Mouse (Mus musculus) olfactory bulb, adult 2 months (tissue): Measurements from ENCODE around the gene Nudcd2.

Experiments
- CTCF ChIP-seq: fragments of 200-500 bp; IDR thresholded peaks from 2 replicates; pipeline ENCODE4 v1.5.1; 2012; ENCODE audit warnings: low read depth, mild to moderate bottlenecking, low read length, moderate library complexity; ENCODE audit not compliant: insufficient read depth
- POLR2A ChIP-seq: fragments of 200-500 bp; IDR thresholded peaks from 2 replicates; pipeline ENCODE4 v1.6.1; 2012; ENCODE audit warnings: mild to moderate bottlenecking, low read depth, low read length, moderate library complexity; ENCODE audit not compliant: insufficient read depth

- TF ChIP-seq CTCF (no peak), POLR2A (no peak)
These were observed 12.9 kb downstream of the Nudcd2 start for GRCm38 (mm10) chr11:40746361-40746760.
